Comparison of ENCODE assay signal across 16 mouse cellular contexts in genomic region chr13:5448601-5449000, GRCm38 (mm10).
"Had no signal": no experiment of that assay in that cellular context is flagged by ENCODE, and none has a peak within 500 bp of the region (broad histone marks: within the 10 kb centered on the region; RNA-seq: fewer than 3 reads in every experiment).

No protein-coding gene starts in this region.

- H3K4me2 ChIP-seq: neural tube, embryonic 12.5 days; neural tube, embryonic 13.5 days; neural tube, embryonic 15.5 days; stomach, embryonic 15.5 days had no signal

- H3K27ac ChIP-seq: neural tube, embryonic 12.5 days; neural tube, embryonic 13.5 days; neural tube, embryonic 15.5 days; stomach, embryonic 15.5 days had no signal

- H3K4me1 ChIP-seq: neural tube, embryonic 12.5 days; neural tube, embryonic 13.5 days; neural tube, embryonic 15.5 days; stomach, embryonic 15.5 days had no signal

- H3K4me3 ChIP-seq: neural tube, embryonic 12.5 days; neural tube, embryonic 13.5 days; neural tube, embryonic 15.5 days; stomach, embryonic 15.5 days had no signal

- H3K9me3 ChIP-seq: neural tube, embryonic 12.5 days; neural tube, embryonic 13.5 days; neural tube, embryonic 15.5 days; stomach, embryonic 15.5 days had no signal

- H3K36me3 ChIP-seq: neural tube, embryonic 12.5 days; neural tube, embryonic 13.5 days; neural tube, embryonic 15.5 days; stomach, embryonic 15.5 days had no signal

- DNase-seq: retina, postnatal 1 day; right cerebral cortex, adult 18-20 months; right cerebral cortex, postnatal 14 days; right cerebral cortex, postnatal 25 days; right cerebral cortex, postnatal 4 days; spleen, adult 18-20 months; thymus, adult 18-20 months; thymus, adult 2 months; thymus, postnatal 14 days; thymus, postnatal 25 days; thymus, postnatal 36 days; thymus, postnatal 4 days had no signal

- H3K27me3 ChIP-seq: neural tube, embryonic 12.5 days; neural tube, embryonic 13.5 days; neural tube, embryonic 15.5 days; stomach, embryonic 15.5 days had no signal

- H3K9ac ChIP-seq: neural tube, embryonic 12.5 days; neural tube, embryonic 13.5 days; neural tube, embryonic 15.5 days; stomach, embryonic 15.5 days had no signal
